ENCODE assay signal across 25 mouse cellular contexts in the genomic region with DNA sequence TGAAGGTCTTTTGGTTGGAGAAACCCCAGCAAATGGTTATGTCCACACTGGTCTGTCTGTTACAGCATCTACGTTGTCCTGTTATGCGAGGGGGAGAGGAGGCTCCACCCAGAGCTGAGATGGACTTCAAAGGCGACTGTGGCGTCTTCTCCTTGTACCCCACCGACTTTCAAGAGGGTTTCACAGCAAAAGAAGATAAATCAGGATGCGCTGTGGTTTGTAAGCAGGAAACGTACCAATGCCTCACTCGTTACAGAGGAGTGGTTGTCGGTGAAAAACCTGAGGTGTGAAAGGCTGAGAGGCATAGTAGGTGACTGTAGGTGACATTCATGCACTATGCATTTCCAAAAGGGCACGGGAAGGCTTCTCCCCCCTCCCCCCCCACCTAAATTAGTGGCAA. TPM values are rescaled to one million over a fixed set of nuclear protein-coding genes. Genes with fewer than 3 reads are reported as not detected.
"Had no signal": no experiment of that assay in that cellular context is flagged by ENCODE, and none has a peak within 500 bp of the region (broad histone marks: within the 10 kb centered on the region; RNA-seq: fewer than 3 reads in every experiment).

No protein-coding gene starts in this region.

- H3K36me3 ChIP-seq: limb, embryonic 13.5 days; midbrain, embryonic 15.5 days; neural tube, embryonic 15.5 days had no signal

- H3K27me3 ChIP-seq: limb, embryonic 13.5 days; midbrain, embryonic 15.5 days; neural tube, embryonic 15.5 days had no signal

- H3K4me3 ChIP-seq: limb, embryonic 13.5 days; midbrain, embryonic 15.5 days; neural tube, embryonic 15.5 days had no signal

- DNase-seq: kidney, adult 11 months; kidney, postnatal 10 days; kidney, postnatal 4 days; left cerebral cortex, postnatal 4 days; lung, adult 2 months; lung, postnatal 36 days; right cerebral cortex, postnatal 4 days; thymus, postnatal 25 days had no signal

- H3K9ac ChIP-seq: limb, embryonic 13.5 days; liver, embryonic 14.5 days; midbrain, embryonic 15.5 days; neural tube, embryonic 15.5 days had no signal

- H3K27ac ChIP-seq: limb, embryonic 13.5 days; liver, embryonic 14.5 days; midbrain, embryonic 15.5 days; neural tube, embryonic 15.5 days had no signal

- H3K4me1 ChIP-seq: limb, embryonic 13.5 days; midbrain, embryonic 15.5 days; neural tube, embryonic 15.5 days had no signal

RNA-seq across cellular contexts. Expression of gene Gm11077, which starts 7.0 kb away (rescaled TPM):
- total RNA-seq: layer of hippocampus, adult 8-10 months; layer of hippocampus, postnatal 14 days; left cerebral cortex, adult 18-20 months; left cerebral cortex, postnatal 10 days; left cerebral cortex, postnatal 4 days; liver, adult 2 months; megakaryocyte progenitor cell, adult 5-6 weeks had no signal
- polyA plus RNA-seq: kidney, embryonic 14.5 days; limb, embryonic 13.5 days; liver, adult 2 months; liver, embryonic 14.5 days; lung, adult 2 months; lung, postnatal 0 days; midbrain, embryonic 11.5 days; midbrain, embryonic 15.5 days; neural tube, embryonic 11.5 days; neural tube, embryonic 15.5 days; spleen, adult 2 months; stomach, embryonic 16.5 days; urinary bladder, adult 2 months had no signal
